Mouse (Mus musculus) c-Kit-positive CD71-positive TER-119-positive erythroid progenitor cells, embryonic 14.5 days (primary cell): ENCODE measurements around the gene Prrt2.

Experiments
- DNase-seq: peaks from one replicate; pipeline ENCODE4 v3.0.0-alpha.2; 2013; ENCODE audit warnings: low spot score

Prrt2 gene

GRCm38 (mm10) chr7:127020031-127020430 lies 980 bp downstream of the Prrt2 start:
- DNase-seq = no peak

- DNase-seq = no peak
These were observed 1.6 kb downstream of the Prrt2 start for GRCm38 (mm10) chr7:127019306-127019960.

- DNase-seq = no peak
These were observed 2.4 kb downstream of the Prrt2 start for GRCm38 (mm10) chr7:127018416-127019305.

- DNase-seq = no peak
These were observed 3.1 kb downstream of the Prrt2 start for GRCm38 (mm10) chr7:127017950-127018345.

- DNase-seq = peak; percentile 100
These were observed 3.8 kb downstream of the Prrt2 start, which contains the start of gene Pagr1a for GRCm38 (mm10) chr7:127016971-127017949. TSS of gene Pagr1a (minus strand) at chr7:127017352.

GRCm38 (mm10) chr7:127016486-127016938 lies 4.5 kb downstream of the Prrt2 start:
- peak; percentile 62 for DNase-seq

- DNase-seq = no peak
These were observed 4.7 kb downstream of the Prrt2 start, which contains the start of gene Pagr1b for GRCm38 (mm10) chr7:127016481-127016485. TSS of gene Pagr1b (minus strand) at chr7:127016484.

- peak; percentile 45 for DNase-seq
These were observed 4.9 kb downstream of the Prrt2 start for GRCm38 (mm10) chr7:127016081-127016480.

GRCm38 (mm10) chr7:127014993-127015392 lies 6.0 kb downstream of the Prrt2 start:
- DNase-seq = no peak

- DNase-seq = peak; percentile 58
These were observed 6.7 kb downstream of the Prrt2 start, which contains the start of gene Mvp for GRCm38 (mm10) chr7:127014320-127014719. TSS of gene Mvp (minus strand) at chr7:127014621.

- no peak for DNase-seq
These were observed 7.6 kb downstream of the Prrt2 start for GRCm38 (mm10) chr7:127013385-127013784.

GRCm38 (mm10) chr7:127012845-127013244 lies 8.2 kb downstream of the Prrt2 start:
- no peak for DNase-seq

GRCm38 (mm10) chr7:127012374-127012773 lies 8.6 kb downstream of the Prrt2 start:
- no peak for DNase-seq

GRCm38 (mm10) chr7:127011717-127012116 lies 9.3 kb downstream of the Prrt2 start:
- DNase-seq = no peak

- no peak for DNase-seq
These were observed 10.0 kb downstream of the Prrt2 start for GRCm38 (mm10) chr7:127011051-127011450.

GRCm38 (mm10) chr7:127009307-127010085 lies 11.5 kb downstream of the Prrt2 start:
- DNase-seq = no peak

GRCm38 (mm10) chr7:127008239-127009019 lies 12.6 kb downstream of the Prrt2 start:
- peak; percentile 76 for DNase-seq

- no peak for DNase-seq
These were observed 13.5 kb downstream of the Prrt2 start for GRCm38 (mm10) chr7:127007313-127008024.

- DNase-seq = no peak
These were observed 16.7 kb downstream of the Prrt2 start for GRCm38 (mm10) chr7:127004122-127004875.
